ENCODE assay signal across 9 mouse cellular contexts in the genomic region with DNA sequence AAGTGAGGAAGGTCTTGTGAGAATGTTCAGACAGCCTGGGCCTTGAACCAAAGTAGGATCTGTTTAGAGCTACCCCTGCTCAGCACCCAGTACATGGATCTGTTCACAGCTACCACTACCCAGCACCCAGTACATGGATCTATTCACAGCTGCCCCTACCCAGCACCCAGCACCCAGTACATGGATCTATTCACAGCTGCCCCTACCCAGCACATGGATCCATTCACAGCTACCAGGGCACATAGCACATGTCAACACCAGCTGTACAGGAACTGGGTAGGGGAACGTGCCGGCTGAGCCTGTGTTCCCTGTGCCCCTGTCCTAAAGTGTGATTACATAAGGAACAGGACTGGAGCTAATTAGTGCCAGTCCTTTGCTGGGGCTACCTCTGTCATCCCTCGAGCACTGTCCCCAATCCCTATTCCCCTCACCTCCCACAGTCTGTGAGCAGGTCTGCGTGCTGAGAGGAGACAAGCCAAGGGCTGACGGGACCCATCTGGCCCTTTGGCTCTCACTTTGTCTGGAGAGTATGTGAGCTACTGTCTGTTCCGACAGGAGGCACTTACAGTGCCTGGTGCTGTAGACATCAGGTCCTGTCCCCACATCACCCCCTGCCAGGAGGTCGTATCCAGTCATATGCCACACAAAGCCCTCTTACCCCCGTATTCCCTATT. TPM values are rescaled to one million over a fixed set of nuclear protein-coding genes. Genes with fewer than 3 reads are reported as not detected.
DNase-seq lines count a peak whose midpoint lies in the region; ATAC-seq and TF ChIP-seq lines count a peak whose summit lies in the region.
"Had no signal": no experiment of that assay in that cellular context is flagged by ENCODE, and none has a peak within 500 bp of the region (broad histone marks: within the 10 kb centered on the region; RNA-seq: fewer than 3 reads in every experiment).

No protein-coding gene starts in this region.

- 0 out of 2 replicates have a peak, but pooled peaks have one; percentile 5 for ATAC-seq in hindbrain, embryonic 15.5 days (ENCODE audit: low FRiP score, low read depth)
- no peak for ATAC-seq in midbrain, postnatal 0 days (ENCODE audit: low FRiP score)
- ATAC-seq in midbrain, embryonic 14.5 days (ENCODE audit: low FRiP score, low TSS enrichment), result no peak
- no peak for ATAC-seq in kidney, embryonic 14.5 days (ENCODE audit: low FRiP score, low TSS enrichment)

- H3K4me2 ChIP-seq in hindbrain, embryonic 15.5 days, result no peak overlapping the region
- no peak overlapping the region for H3K4me2 ChIP-seq in midbrain, postnatal 0 days (ENCODE audit: low read depth, low read length, poor library complexity, severe bottlenecking)
- H3K4me2 ChIP-seq in midbrain, embryonic 14.5 days (ENCODE audit: low read length), result no peak overlapping the region
- no peak overlapping the region for H3K4me2 ChIP-seq in kidney, embryonic 14.5 days (replicated peaks; ENCODE audit: low read depth, low read length)

- peaks cover 23% of the 10 kb centered on the region for H3K27me3 ChIP-seq in hindbrain, embryonic 15.5 days
- H3K27me3 ChIP-seq in hindbrain, embryonic 10.5 days (ENCODE audit: insufficient read depth, poor library complexity, severe bottlenecking), result peaks cover 71% of the 10 kb centered on the region
- peaks cover 12% of the 10 kb centered on the region for H3K27me3 ChIP-seq in midbrain, postnatal 0 days (ENCODE audit: insufficient read depth, low read length)
- H3K27me3 ChIP-seq in midbrain, embryonic 14.5 days (ENCODE audit: control insufficient read depth, insufficient read depth, low read length), result peaks cover 39% of the 10 kb centered on the region
- peaks cover 4% of the 10 kb centered on the region for H3K27me3 ChIP-seq in kidney, embryonic 14.5 days (ENCODE audit: control insufficient read depth, insufficient read depth, low read length)

- no peaks in the 10 kb centered on the region for H3K36me3 ChIP-seq in hindbrain, embryonic 15.5 days
- no peaks in the 10 kb centered on the region for H3K36me3 ChIP-seq in hindbrain, embryonic 10.5 days
- H3K36me3 ChIP-seq in midbrain, postnatal 0 days (ENCODE audit: insufficient read depth, low read length), result no peaks in the 10 kb centered on the region
- no peaks in the 10 kb centered on the region for H3K36me3 ChIP-seq in midbrain, embryonic 14.5 days (ENCODE audit: control insufficient read depth, insufficient read depth, low read length)
- no peaks in the 10 kb centered on the region for H3K36me3 ChIP-seq in kidney, embryonic 14.5 days (ENCODE audit: control insufficient read depth, insufficient read depth, low read length)

- no peak for DNase-seq in hindbrain, embryonic 10.5 days (ENCODE audit: low spot score)
- DNase-seq in midbrain, postnatal 0 days (ENCODE audit: low spot score), result peak; percentile 70
- DNase-seq in midbrain, embryonic 14.5 days, result no peak
- DNase-seq in cerebellum, adult 11-12 months, result peak; percentile 96
- peak; percentile 22 for DNase-seq in induced T-regulatory cell, adult 2 months (ENCODE audit: low read depth)
- DNase-seq in testis, postnatal 10 days (ENCODE audit: low spot score), result no peak
- DNase-seq: lung, embryonic 14.5 days had no signal

- 62% methylated on average over 8 of the region's 8 CpGs for WGBS in hindbrain, embryonic 15.5 days
- 78% methylated on average over 8 of the region's 8 CpGs for WGBS in hindbrain, embryonic 10.5 days
- WGBS in midbrain, postnatal 0 days, result 85% methylated on average over 8 of the region's 8 CpGs
- 83% methylated on average over 8 of the region's 8 CpGs for WGBS in midbrain, embryonic 14.5 days
- 65% methylated on average over 8 of the region's 8 CpGs for WGBS in kidney, embryonic 14.5 days

- H3K4me3 ChIP-seq in hindbrain, embryonic 15.5 days, result no peak overlapping the region
- H3K4me3 ChIP-seq in hindbrain, embryonic 10.5 days, result no peak overlapping the region
- no peak overlapping the region for H3K4me3 ChIP-seq in midbrain, postnatal 0 days (ENCODE audit: low read depth, low read length)
- H3K4me3 ChIP-seq in midbrain, embryonic 14.5 days (replicated peaks; ENCODE audit: low read depth, low read length), result no peak overlapping the region
- no peak overlapping the region for H3K4me3 ChIP-seq in kidney, embryonic 14.5 days (ENCODE audit: low read length)

- no peak overlapping the region for H3K27ac ChIP-seq in hindbrain, embryonic 15.5 days (replicated peaks)
- H3K27ac ChIP-seq in hindbrain, embryonic 10.5 days, result no peak overlapping the region
- H3K27ac ChIP-seq in midbrain, postnatal 0 days (ENCODE audit: low read depth, low read length), result no peak overlapping the region
- no peak overlapping the region for H3K27ac ChIP-seq in midbrain, embryonic 14.5 days (replicated peaks; ENCODE audit: low read depth, low read length)
- no peak overlapping the region for H3K27ac ChIP-seq in kidney, embryonic 14.5 days (ENCODE audit: low read depth, low read length)

- TF ChIP-seq CTCF in midbrain, postnatal 0 days (IDR thresholded peaks at IDR 0.05), result no peak

- H3K4me1 ChIP-seq in hindbrain, embryonic 15.5 days (replicated peaks), result peaks cover 29% of the 10 kb centered on the region
- H3K4me1 ChIP-seq in hindbrain, embryonic 10.5 days (replicated peaks), result peaks cover 86% of the 10 kb centered on the region
- H3K4me1 ChIP-seq in midbrain, postnatal 0 days (ENCODE audit: insufficient read depth, low read length), result peaks cover 4% of the 10 kb centered on the region; the same call in 1 of the 2 replicates
- peaks cover 19% of the 10 kb centered on the region for H3K4me1 ChIP-seq in midbrain, embryonic 14.5 days (ENCODE audit: control insufficient read depth, insufficient read depth, low read length)
- H3K4me1 ChIP-seq in kidney, embryonic 14.5 days (ENCODE audit: control insufficient read depth, insufficient read depth, low read length), result peaks cover 27% of the 10 kb centered on the region

- H3K9me3 ChIP-seq in hindbrain, embryonic 15.5 days, result no peaks in the 10 kb centered on the region
- no peaks in the 10 kb centered on the region for H3K9me3 ChIP-seq in hindbrain, embryonic 10.5 days
- no peaks in the 10 kb centered on the region for H3K9me3 ChIP-seq in midbrain, postnatal 0 days (ENCODE audit: low read length)
- no peaks in the 10 kb centered on the region for H3K9me3 ChIP-seq in midbrain, embryonic 14.5 days (ENCODE audit: control insufficient read depth, low read length)
- no peaks in the 10 kb centered on the region for H3K9me3 ChIP-seq in kidney, embryonic 14.5 days (ENCODE audit: control insufficient read depth, low read length)

- H3K9ac ChIP-seq in hindbrain, embryonic 15.5 days, result no peak overlapping the region
- H3K9ac ChIP-seq in midbrain, postnatal 0 days (replicated peaks; ENCODE audit: low read length, poor library complexity, severe bottlenecking), result no peak overlapping the region
- H3K9ac ChIP-seq in midbrain, embryonic 14.5 days (replicated peaks; ENCODE audit: low read length), result no peak overlapping the region
- H3K9ac ChIP-seq in kidney, embryonic 14.5 days (ENCODE audit: low read depth, low read length), result no peak overlapping the region
- H3K9ac ChIP-seq: lung, embryonic 14.5 days had no signal

RNA-seq across cellular contexts. Expression of a gene that starts 2.1 kb away (rescaled TPM):
- 0.89 and 1.0 TPM in 2 replicates for polyA plus RNA-seq in hindbrain, embryonic 15.5 days (2015; fragmentation: Nextera tagmentation; extraction: Ambion mirVana)
- 1.5 and 1.8 TPM in 2 replicates for polyA plus RNA-seq in hindbrain, embryonic 10.5 days (2016; fragmentation: Nextera tagmentation; extraction: Ambion mirVana)
- 3.6 and 3.7 TPM in 2 replicates for total RNA-seq in midbrain, postnatal 0 days (2014; rRNA removed)
- polyA plus RNA-seq in midbrain, postnatal 0 days (2015; fragmentation: Nextera tagmentation; extraction: Ambion mirVana), result 1.3 TPM in 2 replicates
- 0.89 and 1.6 TPM in 2 replicates for polyA plus RNA-seq in midbrain, embryonic 14.5 days (2014; fragmentation: Nextera tagmentation; extraction: Ambion mirVana)
- 4.7 and 5.8 TPM in 2 replicates for polyA plus RNA-seq in kidney, embryonic 14.5 days (2014; fragmentation: Nextera tagmentation; extraction: Ambion mirVana)

RNA-seq across cellular contexts. Expression of a gene that starts 29.1 kb away (rescaled TPM):
- 5.8 and 6.3 TPM in 2 replicates for polyA plus RNA-seq in hindbrain, embryonic 15.5 days (2015; fragmentation: Nextera tagmentation; extraction: Ambion mirVana)
- 3.7 and 5.5 TPM in 2 replicates for polyA plus RNA-seq in hindbrain, embryonic 10.5 days (2016; fragmentation: Nextera tagmentation; extraction: Ambion mirVana)
- 2.0 and 4.1 TPM in 2 replicates for total RNA-seq in midbrain, postnatal 0 days (2014; rRNA removed)
- polyA plus RNA-seq in midbrain, postnatal 0 days (2015; fragmentation: Nextera tagmentation; extraction: Ambion mirVana), result 8.2 and 9.4 TPM in 2 replicates
- 2.8 and 3.1 TPM in 2 replicates for polyA plus RNA-seq in midbrain, embryonic 14.5 days (2014; fragmentation: Nextera tagmentation; extraction: Ambion mirVana)
- polyA plus RNA-seq in kidney, embryonic 14.5 days (2014; fragmentation: Nextera tagmentation; extraction: Ambion mirVana), result 8.0 and 9.3 TPM in 2 replicates

RNA-seq across cellular contexts. Expression of a gene that starts 53.8 kb away (rescaled TPM):
- polyA plus RNA-seq in hindbrain, embryonic 15.5 days (2015; fragmentation: Nextera tagmentation; extraction: Ambion mirVana), result 55.6 and 61.2 TPM in 2 replicates
- polyA plus RNA-seq in hindbrain, embryonic 10.5 days (2016; fragmentation: Nextera tagmentation; extraction: Ambion mirVana), result 281 and 334 TPM in 2 replicates
- total RNA-seq in midbrain, postnatal 0 days (2014; rRNA removed), result 24.0 and 25.4 TPM in 2 replicates
- polyA plus RNA-seq in midbrain, postnatal 0 days (2015; fragmentation: Nextera tagmentation; extraction: Ambion mirVana), result 43.4 and 45.5 TPM in 2 replicates
- 62.3 and 63.9 TPM in 2 replicates for polyA plus RNA-seq in midbrain, embryonic 14.5 days (2014; fragmentation: Nextera tagmentation; extraction: Ambion mirVana)
- 314 and 362 TPM in 2 replicates for polyA plus RNA-seq in kidney, embryonic 14.5 days (2014; fragmentation: Nextera tagmentation; extraction: Ambion mirVana)

Comparison
In these comparisons a context has a peak if more than half of its experiments do, and no peak if none do; other contexts are left out.
1. DNase-seq: peak in midbrain, postnatal 0 days (single experiment), cerebellum, adult 11-12 months (single experiment) and induced T-regulatory cell, adult 2 months (single experiment); none in hindbrain, embryonic 10.5 days (single experiment), midbrain, embryonic 14.5 days (single experiment) and testis, postnatal 10 days (single experiment).